Mouse (Mus musculus): Measurements from ENCODE around the gene Prima1.

The Prima1 gene

GRCm38 (mm10) chr12:103226121-103226520 lies 15.8 kb downstream of the Prima1 start:
- DNase-seq (ENCODE audit: low read depth, low spot score): no peak

DNA sequence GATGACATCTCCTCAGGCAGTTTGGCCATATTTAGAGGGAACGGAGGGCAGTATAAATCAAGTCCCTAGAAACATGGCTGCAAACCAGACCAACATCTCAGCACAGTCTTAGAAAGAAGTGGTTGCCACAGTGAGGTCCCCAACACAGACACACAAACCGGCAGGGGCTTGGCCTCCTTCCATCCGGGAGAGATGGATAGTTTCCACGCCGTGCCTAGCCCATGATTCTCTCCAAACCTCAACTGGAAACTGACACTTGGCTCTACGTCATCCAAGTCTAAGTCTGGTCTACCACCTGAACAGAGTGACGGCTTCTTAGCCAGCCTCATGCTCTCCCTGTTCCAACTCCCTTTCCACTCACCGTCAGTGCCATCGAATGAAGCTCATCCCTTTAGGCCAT lies 18.3 kb downstream of the Prima1 start:
- DNase-seq (ENCODE audit: low read depth, low spot score): peak; percentile 73

DNA sequence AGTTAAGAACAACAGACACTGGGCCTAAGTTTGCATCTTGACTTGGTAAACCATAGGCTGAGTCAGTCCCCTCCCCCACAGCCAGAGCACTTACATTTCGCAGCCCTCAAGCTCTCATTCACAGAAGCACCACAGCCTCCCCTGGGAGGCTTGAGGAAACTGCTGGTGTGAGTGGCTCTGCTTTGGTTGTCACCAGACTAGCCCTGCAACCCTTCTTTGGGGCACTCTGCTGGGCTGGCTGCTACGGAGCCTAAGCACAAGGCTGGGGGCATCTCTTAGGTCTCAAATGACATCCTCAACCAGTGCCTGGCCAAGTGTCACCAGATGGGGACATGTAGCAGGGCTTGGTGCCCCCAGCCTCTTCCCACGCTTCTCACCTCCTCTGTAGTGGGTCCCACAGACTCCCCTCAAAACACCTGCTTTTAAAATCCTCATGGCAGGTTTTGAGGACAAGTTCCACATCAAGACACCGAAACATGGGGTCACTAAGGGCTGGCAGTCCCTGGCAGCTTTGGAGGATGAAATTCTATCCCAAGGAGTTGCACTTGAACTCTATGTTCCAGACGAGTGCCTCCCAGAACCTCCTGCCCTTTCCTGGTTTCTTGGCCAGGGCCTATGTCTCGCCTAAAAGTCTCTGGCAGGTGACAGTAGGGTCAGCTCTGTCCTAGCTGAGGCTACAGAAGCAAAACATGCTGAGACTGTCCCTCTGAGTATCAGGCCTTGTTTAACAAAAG lies 25.9 kb downstream of the Prima1 start:
- DNase-seq (ENCODE audit: low read depth, low spot score): peak; percentile 79

DNA sequence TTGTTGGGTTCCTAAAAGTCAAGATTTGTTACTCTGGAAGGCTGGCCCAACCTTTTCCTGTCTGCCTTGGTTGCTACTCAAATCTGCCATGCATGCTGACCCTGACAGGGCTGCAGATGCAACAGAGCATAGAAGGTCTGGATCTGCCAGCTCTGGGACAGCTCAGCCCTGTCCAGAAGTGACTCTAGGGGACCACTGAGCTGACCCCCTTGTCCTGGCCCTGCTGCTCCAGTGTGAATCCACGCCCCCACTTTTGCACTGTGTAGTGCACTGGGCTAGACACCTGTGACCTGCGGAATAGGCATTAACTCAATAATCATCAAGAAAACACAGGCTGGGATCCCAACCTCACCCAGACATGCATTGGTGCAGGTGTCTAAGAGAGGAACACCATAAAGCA lies 27.2 kb downstream of the Prima1 start:
- DNase-seq (ENCODE audit: low read depth, low spot score): no peak

GRCm38 (mm10) chr12:103214270-103214669 lies 27.7 kb downstream of the Prima1 start:
- DNase-seq (ENCODE audit: low read depth, low spot score): no peak

- DNase-seq (ENCODE audit: low read depth, low spot score): peak; percentile 71
Observed at GRCm38 (mm10) chr12:103213591-103213990, 28.4 kb downstream of the Prima1 start.

DNA sequence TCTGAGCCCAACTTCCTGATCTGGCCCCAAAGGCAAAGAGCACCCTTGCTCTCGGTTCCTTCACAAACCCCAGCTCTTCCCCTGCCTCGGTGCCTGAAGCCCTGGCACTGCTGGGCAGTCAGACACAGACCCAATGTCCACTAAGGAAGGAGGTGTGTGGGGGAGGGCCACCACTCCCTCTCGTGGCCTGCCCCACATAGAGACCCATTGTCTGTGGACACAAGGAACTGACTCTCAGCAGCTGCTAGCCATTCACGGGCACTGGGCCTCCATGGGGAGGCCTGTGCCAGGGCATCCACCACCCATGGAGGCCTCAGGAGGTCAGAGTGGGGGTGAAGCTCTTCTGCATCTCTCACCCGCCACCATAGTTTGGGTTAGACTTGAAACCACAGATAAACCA lies 30.9 kb downstream of the Prima1 start:
- DNase-seq (ENCODE audit: low read depth, low spot score): no peak

DNA sequence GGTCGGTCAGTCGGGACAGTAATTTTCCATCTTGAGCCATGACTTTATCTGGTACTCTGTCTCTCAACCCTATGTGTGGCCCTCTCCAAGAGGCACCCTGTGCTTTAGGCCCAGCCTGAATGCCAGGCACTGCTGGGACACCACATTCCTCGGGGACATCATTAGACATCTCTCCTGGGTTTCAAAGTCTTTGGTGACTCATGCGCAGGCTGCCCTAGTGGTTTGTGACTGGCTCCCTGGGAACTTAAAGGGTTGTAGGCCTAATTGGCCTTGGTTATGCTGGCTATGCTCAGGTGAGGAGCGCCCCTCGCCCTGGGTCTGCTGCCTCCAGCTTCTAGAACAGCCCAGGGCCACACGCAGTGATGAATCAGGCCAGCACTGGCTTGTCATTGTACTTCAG lies 32.4 kb downstream of the Prima1 start:
- no peak for DNase-seq (ENCODE audit: low read depth, low spot score)

GRCm38 (mm10) chr12:103205561-103205960 lies 36.4 kb downstream of the Prima1 start:
- peak; percentile 46 for DNase-seq (ENCODE audit: low read depth, low spot score)

GRCm38 (mm10) chr12:103202592-103203544 lies 39.1 kb downstream of the Prima1 start:
- no peak for DNase-seq (ENCODE audit: low read depth, low spot score)

GRCm38 (mm10) chr12:103192996-103193395 lies 49.0 kb downstream of the Prima1 start:
- no peak for DNase-seq (ENCODE audit: low read depth, low spot score)

DNA sequence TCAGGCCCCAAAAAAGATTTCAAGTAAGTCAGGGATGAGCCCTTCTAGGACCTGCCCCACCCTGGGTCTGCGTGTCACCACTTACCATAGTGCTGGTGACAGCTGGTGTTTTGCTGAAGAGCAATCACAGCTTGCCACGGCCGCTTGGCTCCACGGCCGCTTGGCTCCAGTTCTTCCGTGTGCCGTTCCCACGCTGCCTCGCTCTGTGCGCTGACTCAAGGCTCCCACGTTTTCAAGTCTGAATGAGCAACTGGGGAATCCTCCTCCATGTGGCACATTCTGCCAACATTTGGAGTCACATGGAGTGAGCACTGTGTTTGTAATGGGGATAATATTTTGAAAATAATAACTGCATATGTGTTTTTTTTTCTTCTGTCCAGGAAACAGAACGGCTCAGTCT lies 52.2 kb downstream of the Prima1 start:
- DNase-seq (ENCODE audit: low read depth, low spot score): no peak

GRCm38 (mm10) chr12:103188223-103188622 lies 53.7 kb downstream of the Prima1 start:
- DNase-seq (ENCODE audit: low read depth, low spot score): no peak

DNA sequence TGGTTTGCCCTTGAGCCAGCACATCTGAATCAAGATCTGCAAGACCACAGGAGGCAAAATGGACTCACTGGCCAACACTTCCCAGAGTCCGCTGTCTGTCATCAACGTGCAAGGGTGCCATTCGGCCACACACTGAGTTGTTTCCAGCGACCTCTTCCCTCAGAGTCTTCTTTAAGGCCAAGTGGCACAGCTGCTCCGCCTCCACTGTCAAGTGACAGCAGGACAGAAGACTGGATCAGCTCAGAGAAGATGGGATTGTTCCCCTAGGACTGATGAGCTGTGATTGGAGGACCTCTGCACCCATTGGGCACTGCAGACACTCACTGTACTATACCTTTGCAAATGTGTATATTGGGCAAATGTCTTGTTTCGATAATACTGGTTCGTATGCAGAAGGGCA lies 54.9 kb downstream of the Prima1 start:
- DNase-seq (ENCODE audit: low read depth, low spot score): no peak

DNA sequence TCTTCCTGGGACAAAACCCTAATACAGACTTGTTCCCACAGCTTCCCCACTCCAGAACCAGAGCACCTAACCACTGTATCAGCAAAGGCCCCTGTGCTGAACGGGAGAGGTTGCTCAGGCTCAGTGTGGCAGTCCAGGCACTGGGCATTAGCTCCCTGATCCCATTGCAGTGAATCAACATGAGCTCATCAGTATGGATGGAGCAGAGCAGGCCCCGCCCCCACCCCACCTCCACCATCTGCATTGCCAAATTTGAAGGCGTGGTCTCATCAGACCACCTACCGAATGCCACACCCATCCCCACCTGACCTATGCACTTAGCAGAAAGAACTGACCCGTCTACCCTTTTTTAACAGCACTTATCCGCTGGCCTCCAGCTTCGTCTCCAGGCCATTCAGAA lies 58.9 kb downstream of the Prima1 start:
- no peak for DNase-seq (ENCODE audit: low read depth, low spot score)

- DNase-seq (ENCODE audit: low read depth, low spot score): no peak
Observed at GRCm38 (mm10) chr12:103168892-103169291, 73.1 kb downstream of the Prima1 start.

- no peak for DNase-seq (ENCODE audit: low read depth, low spot score)
Observed at GRCm38 (mm10) chr12:103164101-103165030, 77.6 kb downstream of the Prima1 start.

DNA sequence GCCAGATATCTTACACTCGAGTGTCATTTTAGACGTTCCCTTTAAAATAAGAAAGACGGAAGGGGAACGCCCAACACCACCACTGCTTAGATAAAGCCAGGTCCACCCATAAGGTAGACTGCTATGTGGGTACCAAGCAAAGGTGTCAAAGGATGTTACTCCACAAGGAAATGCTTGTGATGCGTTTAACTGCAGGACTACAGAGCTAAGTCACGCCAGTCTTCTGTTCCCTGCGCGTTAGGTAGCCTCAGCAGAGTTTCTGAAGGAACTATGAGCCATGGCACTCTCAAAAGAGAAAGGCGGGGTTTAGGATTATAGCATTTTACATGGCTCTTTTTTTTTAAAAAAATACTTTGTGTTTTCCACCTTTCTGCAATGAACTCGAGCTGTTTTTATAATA lies 78.4 kb downstream of the Prima1 start:
- no peak for DNase-seq (ENCODE audit: low read depth, low spot score)

GRCm38 (mm10) chr12:103160721-103161120 lies 81.2 kb downstream of the Prima1 start:
- no peak for DNase-seq (ENCODE audit: low read depth, low spot score)

DNA sequence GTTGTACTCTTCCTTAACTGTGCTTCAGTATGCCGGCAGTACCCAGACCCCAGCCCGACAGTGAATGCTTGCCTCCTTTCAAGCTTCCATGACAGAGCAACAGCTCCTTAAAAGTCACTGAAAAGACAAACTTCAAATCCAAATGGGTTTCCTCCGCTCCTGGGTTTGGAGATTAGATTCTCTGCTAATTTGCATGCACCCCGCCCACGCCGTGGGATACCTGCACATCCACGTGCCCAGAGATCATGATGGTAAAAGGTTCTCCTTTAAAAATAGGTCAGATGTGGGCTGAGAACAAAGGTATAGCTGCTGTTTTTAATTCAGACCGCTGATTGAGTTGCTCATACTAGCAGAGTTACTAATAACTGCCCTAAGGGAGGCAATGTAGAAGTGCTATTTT lies 82.9 kb downstream of the Prima1 start:
- no peak for DNase-seq (ENCODE audit: low read depth, low spot score)

DNA sequence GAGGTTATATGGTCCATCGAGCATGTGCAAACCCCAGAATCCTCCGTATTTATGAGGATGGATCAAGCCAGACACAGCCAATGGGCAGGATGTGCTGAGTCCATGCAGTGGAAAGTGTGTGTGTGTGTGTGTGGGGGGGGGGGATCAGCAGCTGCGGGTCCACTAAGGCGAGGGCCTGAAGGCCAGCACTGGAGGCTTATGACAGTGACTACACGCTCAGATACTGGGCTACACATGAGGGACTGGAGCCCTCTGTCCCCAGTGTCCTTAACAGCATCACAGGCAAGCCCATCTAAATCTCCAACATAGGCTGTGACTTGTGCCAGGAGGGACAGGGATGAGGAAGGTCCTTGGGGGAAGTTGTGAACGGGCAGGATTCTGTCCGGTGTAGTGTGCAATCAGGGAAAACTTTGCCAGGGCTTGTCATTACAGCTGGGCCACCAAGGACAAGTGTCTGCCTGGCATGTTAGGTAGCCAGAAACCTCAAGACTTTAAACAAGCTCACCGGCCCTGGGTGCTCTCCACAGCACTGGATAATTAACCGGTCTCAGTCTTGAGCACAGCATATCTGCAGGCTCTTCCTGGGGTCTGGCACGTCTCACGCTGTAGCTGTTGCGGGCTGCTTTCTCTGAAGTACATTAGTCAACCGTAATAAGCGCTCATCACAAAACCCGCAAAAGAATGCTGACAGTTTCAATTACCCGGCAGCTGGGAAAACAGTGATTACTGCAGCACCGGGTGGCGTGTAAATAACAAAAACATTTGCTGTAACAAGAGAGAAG lies 84.6 kb downstream of the Prima1 start:
- DNase-seq (ENCODE audit: low read depth, low spot score): no peak
